9 mouse cellular contexts compared by ENCODE assay signal in genomic region chr9:122424941-122425608, GRCm38 (mm10).
DNase-seq lines count a peak whose midpoint lies in the region; ATAC-seq and TF ChIP-seq lines count a peak whose summit lies in the region.
"Had no signal": no experiment of that assay in that cellular context is flagged by ENCODE, and none has a peak within 500 bp of the region (broad histone marks: within the 10 kb centered on the region; RNA-seq: fewer than 3 reads in every experiment).

No protein-coding gene starts in this region.

- H3K4me2 ChIP-seq in midbrain, postnatal 0 days (ENCODE audit: low read depth, low read length, poor library complexity, severe bottlenecking) = no peak overlapping the region
- H3K4me2 ChIP-seq in midbrain, embryonic 11.5 days = no peak overlapping the region
- no peak overlapping the region for H3K4me2 ChIP-seq in limb, embryonic 11.5 days (ENCODE audit: low read depth, severe bottlenecking)
- H3K4me2 ChIP-seq in forebrain, embryonic 14.5 days (ENCODE audit: low read length) = no peak overlapping the region
- H3K4me2 ChIP-seq: midbrain, embryonic 12.5 days had no signal

- no peaks in the 10 kb centered on the region for H3K27me3 ChIP-seq in midbrain, postnatal 0 days (ENCODE audit: insufficient read depth, low read length)
- no peaks in the 10 kb centered on the region for H3K27me3 ChIP-seq in midbrain, embryonic 11.5 days (ENCODE audit: control insufficient read depth, insufficient read depth, low read length)
- no peaks in the 10 kb centered on the region for H3K27me3 ChIP-seq in limb, embryonic 11.5 days (ENCODE audit: control insufficient read depth, insufficient read depth, low read length)
- H3K27me3 ChIP-seq in forebrain, embryonic 14.5 days (replicated peaks; ENCODE audit: control insufficient read depth, insufficient read depth, low read length) = 0 out of 2 replicates have a peak, but pooled peaks cover 2% of the 10 kb centered on the region

- WGBS in midbrain, postnatal 0 days = 48% methylated on average over 14 of the region's 14 CpGs
- WGBS in midbrain, embryonic 11.5 days = 41% methylated on average over 14 of the region's 14 CpGs
- WGBS in limb, embryonic 11.5 days = 40% methylated on average over 14 of the region's 14 CpGs
- 45% methylated on average over 14 of the region's 14 CpGs for WGBS in forebrain, embryonic 14.5 days

- intact Hi-C loops in gastrocnemius, postnatal 14 days (cut with DNase I; ENCODE audit: low total_unique reads) = no loop called here

- peak; percentile 50 for TF ChIP-seq CTCF in midbrain, postnatal 0 days (IDR thresholded peaks at IDR 0.05)

- no peaks in the 10 kb centered on the region for H3K36me3 ChIP-seq in midbrain, postnatal 0 days (ENCODE audit: insufficient read depth, low read length)
- H3K36me3 ChIP-seq in midbrain, embryonic 11.5 days (ENCODE audit: control insufficient read depth, insufficient read depth, low read length) = no peaks in the 10 kb centered on the region
- H3K36me3 ChIP-seq in limb, embryonic 11.5 days (ENCODE audit: control insufficient read depth, insufficient read depth, low read length) = no peaks in the 10 kb centered on the region
- no peaks in the 10 kb centered on the region for H3K36me3 ChIP-seq in forebrain, embryonic 14.5 days (ENCODE audit: control insufficient read depth, insufficient read depth, low read length)
- H3K36me3 ChIP-seq: midbrain, embryonic 12.5 days had no signal

- no peak overlapping the region for H3K9ac ChIP-seq in midbrain, postnatal 0 days (replicated peaks; ENCODE audit: low read length, poor library complexity, severe bottlenecking)
- no peak overlapping the region for H3K9ac ChIP-seq in midbrain, embryonic 11.5 days (ENCODE audit: low read length)
- H3K9ac ChIP-seq in limb, embryonic 11.5 days (ENCODE audit: low read length) = no peak overlapping the region
- H3K9ac ChIP-seq in forebrain, embryonic 14.5 days (ENCODE audit: low read length) = no peak overlapping the region
- H3K9ac ChIP-seq: midbrain, embryonic 12.5 days had no signal

- no peaks in the 10 kb centered on the region for H3K4me1 ChIP-seq in midbrain, postnatal 0 days (ENCODE audit: insufficient read depth, low read length)
- no peaks in the 10 kb centered on the region for H3K4me1 ChIP-seq in midbrain, embryonic 11.5 days (ENCODE audit: control insufficient read depth, insufficient read depth, low read length)
- no peaks in the 10 kb centered on the region; the same call in 1 of the 2 replicates for H3K4me1 ChIP-seq in limb, embryonic 11.5 days (ENCODE audit: control insufficient read depth, insufficient read depth, low read length)
- no peaks in the 10 kb centered on the region for H3K4me1 ChIP-seq in forebrain, embryonic 14.5 days (ENCODE audit: control insufficient read depth, insufficient read depth, low read length)
- H3K4me1 ChIP-seq: midbrain, embryonic 12.5 days had no signal

- no peaks in the 10 kb centered on the region for H3K9me3 ChIP-seq in midbrain, postnatal 0 days (ENCODE audit: low read length)
- no peaks in the 10 kb centered on the region for H3K9me3 ChIP-seq in midbrain, embryonic 11.5 days (ENCODE audit: control insufficient read depth, low read length)
- H3K9me3 ChIP-seq in limb, embryonic 11.5 days (ENCODE audit: control insufficient read depth, low read length) = no peaks in the 10 kb centered on the region
- no peaks in the 10 kb centered on the region for H3K9me3 ChIP-seq in forebrain, embryonic 14.5 days (replicated peaks; ENCODE audit: control insufficient read depth, low read length)
- H3K9me3 ChIP-seq: midbrain, embryonic 12.5 days had no signal

- no peak overlapping the region for H3K4me3 ChIP-seq in midbrain, postnatal 0 days (ENCODE audit: low read depth, low read length)
- no peak overlapping the region for H3K4me3 ChIP-seq in midbrain, embryonic 11.5 days (ENCODE audit: low read depth, low read length)
- no peak overlapping the region for H3K4me3 ChIP-seq in limb, embryonic 11.5 days (ENCODE audit: low read depth, low read length)
- H3K4me3 ChIP-seq in forebrain, embryonic 14.5 days (ENCODE audit: low read depth, low read length) = no peak overlapping the region
- H3K4me3 ChIP-seq: midbrain, embryonic 12.5 days had no signal

- no peak for ATAC-seq in midbrain, postnatal 0 days (ENCODE audit: low FRiP score)
- ATAC-seq in midbrain, embryonic 11.5 days (ENCODE audit: low FRiP score) = no peak
- no peak for ATAC-seq in limb, embryonic 11.5 days (ENCODE audit: insufficient number of reproducible peaks, low FRiP score, low TSS enrichment, low read depth)
- no peak for ATAC-seq in forebrain, embryonic 14.5 days

- H3K27ac ChIP-seq in midbrain, postnatal 0 days (ENCODE audit: low read depth, low read length) = no peak overlapping the region
- no peak overlapping the region for H3K27ac ChIP-seq in midbrain, embryonic 11.5 days (ENCODE audit: low read depth, low read length)
- no peak overlapping the region for H3K27ac ChIP-seq in limb, embryonic 11.5 days (replicated peaks; ENCODE audit: low read depth, low read length)
- no peak overlapping the region for H3K27ac ChIP-seq in forebrain, embryonic 14.5 days (ENCODE audit: low read depth, low read length)
- H3K27ac ChIP-seq: midbrain, embryonic 12.5 days had no signal

- peak; percentile 7 for DNase-seq in midbrain, postnatal 0 days (ENCODE audit: low spot score)
- no peak for DNase-seq in midbrain, embryonic 11.5 days (ENCODE audit: low spot score, missing footprints)
- DNase-seq in adrenal gland, adult 8-10 months = peak; percentile 19
- peak; percentile 48 for DNase-seq in gastrocnemius, postnatal 14 days
- peak; percentile 37 for DNase-seq in limb, embryonic 11.5 days (ENCODE audit: low spot score)
- peak; percentile 43 for DNase-seq in ovary, postnatal 14 days (ENCODE audit: low spot score)
- no peak for DNase-seq in right cerebral cortex, postnatal 36 days (ENCODE audit: low spot score in 2 of 2)
- no peak for DNase-seq in forebrain, embryonic 14.5 days (ENCODE audit: low spot score)

Comparison
In these comparisons a context has a peak if more than half of its experiments do, and no peak if none do; other contexts are left out.
1. DNase-seq: peak in midbrain, postnatal 0 days (single experiment), adrenal gland, adult 8-10 months (single experiment), gastrocnemius, postnatal 14 days (single experiment), limb, embryonic 11.5 days (single experiment) and ovary, postnatal 14 days (single experiment); none in midbrain, embryonic 11.5 days (single experiment), right cerebral cortex, postnatal 36 days (0 of 2) and forebrain, embryonic 14.5 days (single experiment).